Comparison of ENCODE assay signal across 20 mouse cellular contexts in the genomic region with DNA sequence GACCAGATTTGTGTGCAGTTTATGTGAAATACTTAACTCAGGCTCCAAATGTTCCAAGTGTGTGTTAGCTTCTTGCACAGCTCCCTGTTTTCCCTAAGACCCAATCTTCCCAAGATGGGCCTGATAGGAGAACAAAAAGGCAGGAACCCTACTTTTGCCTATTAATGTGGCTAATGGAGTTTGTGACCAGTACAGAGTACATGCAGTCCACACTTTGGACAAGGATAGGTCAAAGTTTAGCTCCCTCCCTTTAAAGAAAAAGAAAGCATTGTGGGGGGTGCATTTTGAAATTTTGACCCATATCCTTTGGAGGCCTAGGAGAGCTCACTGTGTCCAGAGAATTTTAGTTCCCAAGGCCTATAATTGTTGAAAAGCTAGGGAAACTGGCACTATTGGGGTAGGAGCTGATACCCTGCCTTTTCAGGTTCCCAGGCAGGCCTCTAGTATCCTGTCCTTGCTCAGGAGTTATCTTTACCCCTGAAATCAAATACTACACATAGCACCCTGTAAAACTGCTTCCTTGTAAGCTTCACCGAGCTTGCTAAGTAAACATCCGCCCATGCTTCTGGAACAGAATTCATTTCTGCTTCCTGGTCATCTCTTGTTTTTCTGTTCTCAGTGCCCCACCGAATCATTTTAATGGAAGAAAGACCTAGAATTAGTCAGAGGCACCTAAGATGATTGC.
A peak's percentile ranks its signal among the peaks of the same experiment; 100 is the strongest.
DNase-seq lines count a peak whose midpoint lies in the region; ATAC-seq and TF ChIP-seq lines count a peak whose summit lies in the region.
"Had no signal": no experiment of that assay in that cellular context is flagged by ENCODE, and none has a peak within 500 bp of the region (broad histone marks: within the 10 kb centered on the region; RNA-seq: fewer than 3 reads in every experiment).

No protein-coding gene starts in this region.

- H3K27ac ChIP-seq in kidney, postnatal 0 days, result 0 out of 2 replicates have a peak overlapping the region, but pooled peaks have one; percentile 25
- no peak overlapping the region for H3K27ac ChIP-seq in kidney, embryonic 14.5 days (ENCODE audit: low read depth, low read length)
- H3K27ac ChIP-seq in stomach, postnatal 0 days (replicated peaks), result peak overlapping the region; percentile 85
- H3K27ac ChIP-seq: forebrain, embryonic 10.5 days; hindbrain, embryonic 15.5 days; limb, embryonic 15.5 days; midbrain, embryonic 13.5 days; neural tube, embryonic 12.5 days had no signal

- no peak for TF ChIP-seq POLR2A in lung, adult 2 months (IDR thresholded peaks at IDR 0.05; ENCODE audit: borderline replicate concordance, extremely low read depth, low read depth, low read length)

- no peak for TF ChIP-seq CTCF in kidney, postnatal 0 days (IDR thresholded peaks at IDR 0.05; ENCODE audit: low read depth)
- TF ChIP-seq CTCF in lung, adult 2 months (IDR thresholded peaks at IDR 0.05; ENCODE audit: insufficient read depth, low read length), result no peak
- TF ChIP-seq CTCF in stomach, postnatal 0 days (IDR thresholded peaks at IDR 0.05; ENCODE audit: low read depth), result no peak

- H3K4me3 ChIP-seq in kidney, postnatal 0 days (replicated peaks; ENCODE audit: low read depth, low read length), result no peak overlapping the region
- H3K4me3 ChIP-seq in kidney, embryonic 14.5 days (ENCODE audit: low read length), result no peak overlapping the region
- H3K4me3 ChIP-seq in lung, adult 2 months (replicated peaks; ENCODE audit: extremely low read depth, low read depth, low read length), result no peak overlapping the region
- no peak overlapping the region for H3K4me3 ChIP-seq in stomach, postnatal 0 days (ENCODE audit: low read depth, low read length)
- H3K4me3 ChIP-seq: forebrain, embryonic 10.5 days; hindbrain, embryonic 15.5 days; limb, embryonic 15.5 days; midbrain, embryonic 13.5 days; neural tube, embryonic 12.5 days had no signal

- no peaks in the 10 kb centered on the region for H3K9me3 ChIP-seq in kidney, postnatal 0 days (replicated peaks; ENCODE audit: low read length)
- H3K9me3 ChIP-seq in kidney, embryonic 14.5 days (ENCODE audit: control insufficient read depth, low read length), result no peaks in the 10 kb centered on the region
- H3K9me3 ChIP-seq in stomach, postnatal 0 days (ENCODE audit: control insufficient read depth, low read length), result no peaks in the 10 kb centered on the region
- H3K9me3 ChIP-seq: forebrain, embryonic 10.5 days; hindbrain, embryonic 15.5 days; limb, embryonic 15.5 days; midbrain, embryonic 13.5 days; neural tube, embryonic 12.5 days had no signal

- H3K4me1 ChIP-seq in kidney, postnatal 0 days (replicated peaks; ENCODE audit: insufficient read depth, low read length), result 0 out of 2 replicates have a peak, but pooled peaks cover 3% of the 10 kb centered on the region
- 0 out of 2 replicates have a peak, but pooled peaks cover 4% of the 10 kb centered on the region for H3K4me1 ChIP-seq in kidney, embryonic 14.5 days (ENCODE audit: control insufficient read depth, insufficient read depth, low read length)
- H3K4me1 ChIP-seq in lung, adult 2 months (ENCODE audit: control insufficient read depth, insufficient read depth, low read length), result peaks cover 28% of the 10 kb centered on the region
- no peaks in the 10 kb centered on the region for H3K4me1 ChIP-seq in stomach, postnatal 0 days (replicated peaks; ENCODE audit: control insufficient read depth, insufficient read depth)
- H3K4me1 ChIP-seq: limb, embryonic 15.5 days; neural tube, embryonic 12.5 days had no signal

- intact Hi-C loops in heart, postnatal 25 days (cut with DNase I), result loop anchor here (2.0 kb wide), 1 partner anchor 20 kb away; no protein-coding TSS in a partner anchor

- H3K4me2 ChIP-seq in kidney, postnatal 0 days (ENCODE audit: low read length), result no peak overlapping the region
- no peak overlapping the region for H3K4me2 ChIP-seq in kidney, embryonic 14.5 days (replicated peaks; ENCODE audit: low read depth, low read length)
- no peak overlapping the region for H3K4me2 ChIP-seq in stomach, postnatal 0 days (replicated peaks; ENCODE audit: low read depth)
- H3K4me2 ChIP-seq: hindbrain, embryonic 15.5 days; limb, embryonic 15.5 days; lung, embryonic 14.5 days; midbrain, embryonic 13.5 days; neural tube, embryonic 12.5 days had no signal

- no peak for TF ChIP-seq EP300 in stomach, postnatal 0 days (optimal IDR thresholded peaks at IDR 0.05)

- ATAC-seq in kidney, postnatal 0 days (replicated peaks; ENCODE audit: low FRiP score, low read depth), result no peak
- ATAC-seq in kidney, embryonic 14.5 days (ENCODE audit: low FRiP score, low TSS enrichment), result no peak
- peak; percentile 80 for ATAC-seq in stomach, postnatal 0 days (ENCODE audit: low FRiP score, low TSS enrichment)
- ATAC-seq: CD4-positive, CD25-positive, alpha-beta regulatory T cell, adult 4 months; forebrain, postnatal 0 days; midbrain, embryonic 13.5 days had no signal

- WGBS in kidney, postnatal 0 days, result 35% methylated on average over 3 of the region's 3 CpGs
- WGBS in kidney, embryonic 14.5 days, result 42% methylated on average over 3 of the region's 3 CpGs
- WGBS in lung, adult 2 months, result 27% methylated on average over 3 of the region's 3 CpGs
- WGBS in stomach, postnatal 0 days, result 49% methylated on average over 3 of the region's 3 CpGs

- DNase-seq in heart, adult 11 months, result peak; percentile 88
- no peak for DNase-seq in heart, postnatal 25 days (ENCODE audit: low spot score)
- peak; percentile 41 for DNase-seq in kidney, postnatal 0 days (ENCODE audit: low spot score)
- DNase-seq in lung, postnatal 10 days, result peak; percentile 7
- DNase-seq in lung, adult 2 months, result no peak
- DNase-seq in stomach, postnatal 0 days (ENCODE audit: low spot score), result no peak
- DNase-seq in embryo, embryonic 10 days (ENCODE audit: low spot score), result no peak
- DNase-seq: adrenal gland, postnatal 36 days; cerebellum, postnatal 36 days; forebrain, postnatal 0 days; heart, postnatal 4 days; lung, embryonic 14.5 days; right cerebral cortex, adult 18-20 months had no signal

- no peaks in the 10 kb centered on the region for H3K36me3 ChIP-seq in kidney, postnatal 0 days (ENCODE audit: insufficient read depth, low read length)
- H3K36me3 ChIP-seq in kidney, embryonic 14.5 days (ENCODE audit: control insufficient read depth, insufficient read depth, low read length), result no peaks in the 10 kb centered on the region
- no peaks in the 10 kb centered on the region for H3K36me3 ChIP-seq in stomach, postnatal 0 days (ENCODE audit: control insufficient read depth, insufficient read depth, low read length)
- H3K36me3 ChIP-seq: forebrain, embryonic 10.5 days; hindbrain, embryonic 15.5 days; limb, embryonic 15.5 days; midbrain, embryonic 13.5 days; neural tube, embryonic 12.5 days had no signal

- no peaks in the 10 kb centered on the region for H3K27me3 ChIP-seq in kidney, postnatal 0 days (ENCODE audit: insufficient read depth, low read length)
- no peaks in the 10 kb centered on the region for H3K27me3 ChIP-seq in kidney, embryonic 14.5 days (ENCODE audit: control insufficient read depth, insufficient read depth, low read length)
- H3K27me3 ChIP-seq in stomach, postnatal 0 days (ENCODE audit: control insufficient read depth, insufficient read depth, low read length), result no peaks in the 10 kb centered on the region
- H3K27me3 ChIP-seq: hindbrain, embryonic 15.5 days; limb, embryonic 15.5 days; midbrain, embryonic 13.5 days; neural tube, embryonic 12.5 days had no signal

- no peak overlapping the region for H3K9ac ChIP-seq in kidney, postnatal 0 days (ENCODE audit: low read depth, low read length)
- H3K9ac ChIP-seq in kidney, embryonic 14.5 days (ENCODE audit: low read depth, low read length), result no peak overlapping the region
- H3K9ac ChIP-seq in stomach, postnatal 0 days (ENCODE audit: low read length), result no peak overlapping the region
- H3K9ac ChIP-seq: forebrain, postnatal 0 days; hindbrain, embryonic 15.5 days; limb, embryonic 15.5 days; lung, embryonic 14.5 days; midbrain, embryonic 13.5 days; neural tube, embryonic 12.5 days had no signal

Comparison
In these comparisons a context has a peak if more than half of its experiments do, and no peak if none do; other contexts are left out.
1. DNase-seq: peak in heart, adult 11 months (single experiment), kidney, postnatal 0 days (single experiment) and lung, postnatal 10 days (single experiment); none in heart, postnatal 25 days (single experiment), lung, adult 2 months (single experiment), stomach, postnatal 0 days (single experiment) and embryo, embryonic 10 days (single experiment).